Mouse (Mus musculus) neural tube, embryonic 11.5 days (tissue): ENCODE results near the gene Malrd1. TPM values are rescaled to one million over a fixed set of nuclear protein-coding genes. Genes with fewer than 3 reads are reported as not detected.
"Not testable (repeated sequence)": the region's sequence is repeated elsewhere in the genome, so short reads cannot be mapped to it uniquely, and the experiment has no call there.

Source experiments
- ATAC-seq: fragments of 200-750 bp; cut with Nextera tagmentation; 2 replicates; pipeline ENCODE4 v1.8.0; 2017; ENCODE audit warnings: moderate number of reproducible peaks, mild to moderate bottlenecking, moderate TSS enrichment, moderate library complexity; ENCODE audit not compliant: insufficient read depth, low FRiP score, low TSS enrichment
- DNase-seq: peaks from one replicate; pipeline ENCODE4 v3.0.0-alpha.2; 2015; ENCODE audit warnings: low spot score
- H3K27ac ChIP-seq: fragments of 300-500 bp; sonication (generic); 2 replicates; pipeline ENCODE4 v1.5.1; 2014; ENCODE audit warnings: low read depth, mild to moderate bottlenecking, low read length
- H3K27me3 ChIP-seq: fragments of 300-500 bp; sonication (generic); 2 replicates; pipeline ENCODE4 v1.6.1; 2014; ENCODE audit warnings: mild to moderate bottlenecking, low read length, mixed read lengths; ENCODE audit not compliant: control insufficient read depth, insufficient read depth
- H3K36me3 ChIP-seq: fragments of 300-500 bp; sonication (generic); 2 replicates; pipeline ENCODE4 v1.6.1; 2014; ENCODE audit warnings: mild to moderate bottlenecking, low read length, moderate library complexity, mixed read lengths; ENCODE audit not compliant: control insufficient read depth, insufficient read depth
- H3K4me1 ChIP-seq: fragments of 300-500 bp; sonication (generic); 2 replicates; pipeline ENCODE4 v1.6.1; 2014; ENCODE audit warnings: low read length, mixed read lengths; ENCODE audit not compliant: control insufficient read depth, insufficient read depth
- H3K4me2 ChIP-seq: fragments of 300-500 bp; sonication (generic); 2 replicates; pipeline ENCODE4 v1.6.1; 2014; ENCODE audit warnings: low read depth, mild to moderate bottlenecking, moderate library complexity
- H3K4me3 ChIP-seq: fragments of 300-500 bp; sonication (generic); 2 replicates; pipeline ENCODE4 v1.5.1; 2014; ENCODE audit warnings: low read depth, low read length
- H3K9ac ChIP-seq: fragments of 300-500 bp; sonication (generic); 2 replicates; pipeline ENCODE4 v1.6.1; 2014; ENCODE audit warnings: mild to moderate bottlenecking, low read length
- H3K9me3 ChIP-seq: fragments of 300-500 bp; sonication (generic); 2 replicates; pipeline ENCODE4 v1.6.1; 2016; ENCODE audit warnings: low read length; ENCODE audit not compliant: control insufficient read depth
- WGBS: fragments of 180-500 bp; shearing (Covaris S2); extraction: QIAGEN DNeasy Blood & Tissue Kit; methylation state at CpG from one replicate; pipeline ENCODE4 v1.1.7; 2014; 5-methylcytosine and 5-hydroxymethylcytosine counted together
- polyA plus RNA-seq: library from polyadenylated mRNA; unstranded; fragments of >200 nt; fragmentation: Nextera tagmentation; extraction: Ambion mirVana; gene quantifications from 2 replicates; pipeline ENCODE4 v1.2.1, GENCODE M21; 2014

Gene Malrd1
- polyA plus RNA-seq, 1 experiment from 2014 or later: 0.03 TPM

- H3K27ac ChIP-seq: no peak overlapping the region
- no peak overlapping the region for H3K4me3 ChIP-seq
- ATAC-seq (no peak), DNase-seq (no peak)
- no peaks in the 10 kb centered on the region for H3K27me3 ChIP-seq
- H3K4me1 ChIP-seq: no peaks in the 10 kb centered on the region
- no peaks in the 10 kb centered on the region for H3K36me3 ChIP-seq
- H3K9ac ChIP-seq: no peak overlapping the region
- no peak overlapping the region for H3K4me2 ChIP-seq
- no peaks in the 10 kb centered on the region for H3K9me3 ChIP-seq
- WGBS: 87% methylated on average over 1 of the region's 1 CpGs
Observed at GRCm38 (mm10) chr2:15932340-15932739, 406.1 kb downstream of the Malrd1 start.

DNA sequence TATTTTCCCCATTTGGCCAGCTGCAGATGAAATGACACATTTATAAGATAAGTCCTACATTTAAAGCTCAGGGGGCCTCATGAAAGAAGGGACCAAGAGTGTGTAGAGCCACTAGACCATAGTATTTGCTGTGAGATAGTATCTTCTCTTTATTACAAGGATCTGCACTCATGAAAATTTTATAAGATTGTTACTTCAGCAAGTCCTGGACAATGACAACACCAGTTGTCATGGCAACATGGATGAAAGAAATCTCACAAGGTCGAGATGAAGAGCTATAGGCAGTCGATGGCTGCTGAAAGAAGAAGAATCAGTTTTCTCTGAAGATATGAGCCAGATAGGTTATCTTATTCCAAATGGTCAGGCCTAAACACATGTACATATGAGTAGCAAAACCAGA is 476.6 kb downstream of the Malrd1 start:
- Histone ChIP-seq H3K36me3 (no peaks in the 10 kb centered on the region), H3K4me1 (no peaks in the 10 kb centered on the region), H3K4me2 (no peak overlapping the region), H3K4me3 (no peak overlapping the region), H3K27ac (no peak overlapping the region), H3K27me3 (no peaks in the 10 kb centered on the region), H3K9ac (no peak overlapping the region), H3K9me3 (no peaks in the 10 kb centered on the region)
- 59% methylated on average over 2 of the region's 2 CpGs for WGBS
- DNase-seq (no peak), ATAC-seq (no peak)

DNA sequence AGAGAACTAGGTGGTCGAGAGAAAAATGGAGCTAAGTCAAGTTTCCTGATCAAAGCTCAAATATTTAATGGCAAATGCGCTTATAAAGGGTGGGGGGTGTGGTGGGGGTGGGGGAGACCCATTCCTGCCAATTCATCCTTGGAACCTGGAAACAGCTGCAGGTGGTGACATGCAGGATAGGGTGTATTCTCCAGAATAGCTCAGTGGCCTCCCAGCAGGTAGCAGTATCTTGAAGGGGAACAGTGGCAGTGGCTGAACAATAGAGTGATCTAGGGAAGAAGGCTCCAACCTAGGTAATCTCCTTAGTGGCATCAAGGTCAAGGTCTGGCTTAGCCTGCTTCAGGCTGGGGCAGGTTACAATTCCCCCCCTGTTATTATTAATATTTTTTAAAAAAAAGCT is 490.8 kb downstream of the Malrd1 start:
- H3K27ac ChIP-seq, H3K9me3 ChIP-seq, ATAC-seq, H3K4me1 ChIP-seq, H3K4me2 ChIP-seq, H3K9ac ChIP-seq, DNase-seq, H3K36me3 ChIP-seq, H3K4me3 ChIP-seq, H3K27me3 ChIP-seq: not testable (repeated sequence)
- WGBS: 82% methylated on average over 2 of the region's 2 CpGs

DNA sequence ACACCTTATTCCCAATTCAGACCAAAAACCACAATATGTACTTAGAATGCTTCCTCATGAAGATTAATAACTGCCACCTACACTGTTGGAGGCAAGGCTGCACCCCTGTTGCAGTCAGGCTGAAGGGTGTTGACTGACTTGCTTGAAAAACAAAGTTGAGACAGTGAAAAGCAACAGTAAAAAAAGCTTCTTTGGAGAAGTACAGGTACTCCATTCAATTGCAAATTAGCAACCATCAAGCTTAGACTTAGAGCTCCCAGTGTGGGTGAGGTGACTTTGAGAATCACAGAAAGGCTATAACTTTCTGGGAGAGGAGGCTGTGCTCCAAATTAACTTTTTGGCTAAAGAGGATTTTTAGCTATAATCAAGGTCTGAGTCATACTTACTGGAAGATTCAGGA is 491.4 kb downstream of the Malrd1 start:
- H3K4me1 ChIP-seq, DNase-seq, H3K9ac ChIP-seq, H3K36me3 ChIP-seq, H3K9me3 ChIP-seq, H3K27me3 ChIP-seq, H3K4me2 ChIP-seq, H3K4me3 ChIP-seq, ATAC-seq, H3K27ac ChIP-seq: not testable (repeated sequence)

- no peak overlapping the region for H3K27ac ChIP-seq
- no peak overlapping the region for H3K4me2 ChIP-seq
- H3K4me3 ChIP-seq: no peak overlapping the region
- no peaks in the 10 kb centered on the region for H3K4me1 ChIP-seq
- no peaks in the 10 kb centered on the region for H3K36me3 ChIP-seq
- no peak overlapping the region for H3K9ac ChIP-seq
- peak; percentile 13 for DNase-seq
- 44% methylated on average over 12 of the region's 12 CpGs for WGBS
- ATAC-seq: no peak
- no peaks in the 10 kb centered on the region for H3K27me3 ChIP-seq
- no peaks in the 10 kb centered on the region for H3K9me3 ChIP-seq
Observed at GRCm38 (mm10) chr2:16029752-16030151, 503.5 kb downstream of the Malrd1 start.

- H3K36me3 ChIP-seq: no peaks in the 10 kb centered on the region
- ATAC-seq (no peak), DNase-seq (no peak)
- H3K4me1 ChIP-seq: no peaks in the 10 kb centered on the region
- no peak overlapping the region for H3K4me3 ChIP-seq
- H3K9me3 ChIP-seq: no peaks in the 10 kb centered on the region
- no peak overlapping the region for H3K4me2 ChIP-seq
- H3K27me3 ChIP-seq: no peaks in the 10 kb centered on the region
- H3K27ac ChIP-seq: no peak overlapping the region
- H3K9ac ChIP-seq: no peak overlapping the region
- WGBS: 67% methylated on average over 4 of the region's 4 CpGs
Observed at GRCm38 (mm10) chr2:16031559-16031958, 505.3 kb downstream of the Malrd1 start.

GRCm38 (mm10) chr2:16032804-16033203 is 506.5 kb downstream of the Malrd1 start:
- H3K27me3 ChIP-seq: no peaks in the 10 kb centered on the region

GRCm38 (mm10) chr2:16110696-16111095 is 584.4 kb downstream of the Malrd1 start:
- Histone ChIP-seq H3K4me1 (no peaks in the 10 kb centered on the region), H3K9me3 (no peaks in the 10 kb centered on the region), H3K4me3 (no peak overlapping the region), H3K27me3 (no peaks in the 10 kb centered on the region), H3K9ac (no peak overlapping the region), H3K27ac (no peak overlapping the region), H3K36me3 (no peaks in the 10 kb centered on the region), H3K4me2 (no peak overlapping the region)
- no peak for DNase-seq
- 52% methylated on average over 3 of the region's 3 CpGs for WGBS
- no peak for ATAC-seq

More at GRCm38 (mm10) chr2:16032804-16033203, 506.5 kb downstream of the Malrd1 start:
- H3K9me3 ChIP-seq: no peaks in the 10 kb centered on the region
- no peak overlapping the region for H3K4me3 ChIP-seq
- no peak overlapping the region for H3K27ac ChIP-seq
- WGBS: 55% methylated on average over 3 of the region's 3 CpGs
- no peak overlapping the region for H3K4me2 ChIP-seq
- no peak for DNase-seq
- no peak for ATAC-seq
- no peak overlapping the region for H3K9ac ChIP-seq
- H3K4me1 ChIP-seq: no peaks in the 10 kb centered on the region
- H3K36me3 ChIP-seq: no peaks in the 10 kb centered on the region

DNA sequence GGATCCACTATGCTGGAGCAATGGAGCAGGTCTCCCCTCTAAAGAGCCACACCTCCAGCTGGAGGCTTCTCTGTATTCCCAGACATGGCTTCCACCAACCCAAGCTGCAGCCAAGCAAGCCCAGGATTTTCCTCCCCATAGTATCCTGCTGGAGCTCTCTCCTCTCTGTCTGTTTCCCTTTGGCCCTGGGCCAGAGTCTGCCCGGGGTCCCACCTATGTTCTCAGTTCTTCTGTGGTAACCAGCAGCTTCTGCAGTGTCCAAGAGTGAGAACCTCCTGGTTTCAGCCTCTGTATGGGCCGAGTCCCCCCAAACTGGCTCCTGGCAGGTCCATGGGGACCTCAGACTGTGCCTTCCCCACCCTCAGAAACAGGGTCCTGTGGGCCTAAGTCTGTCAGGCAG is 587.1 kb downstream of the Malrd1 start:
- Histone ChIP-seq H3K4me1 (no peaks in the 10 kb centered on the region), H3K9me3 (no peaks in the 10 kb centered on the region), H3K27ac (no peak overlapping the region), H3K36me3 (no peaks in the 10 kb centered on the region), H3K9ac (no peak overlapping the region), H3K27me3 (no peaks in the 10 kb centered on the region), H3K4me3 (no peak overlapping the region), H3K4me2 (no peak overlapping the region)
- DNase-seq (no peak), ATAC-seq (no peak)
- 79% methylated on average over 2 of the region's 2 CpGs for WGBS
